Mouse (Mus musculus) brain, adult 2 months (tissue): ENCODE results near the gene Arf5.

Experiments
- DNase-seq: peaks from one replicate; pipeline ENCODE4 v3.0.0; 2011; ENCODE audit warnings: low read depth, low spot score

Arf5 gene

GRCm38 (mm10) chr6:28427096-28427839 is 3.9 kb downstream of the Arf5 start, which contains the start of gene Fscn3:
Gene Fscn3, plus strand, starts transcription at chr6:28427789.
- DNase-seq, result no peak

GRCm38 (mm10) chr6:28428290-28428689 is 4.9 kb downstream of the Arf5 start, which contains the start of gene Gcc1:
Gene Gcc1, minus strand, starts transcription at chr6:28428390.
- DNase-seq, result no peak

DNA sequence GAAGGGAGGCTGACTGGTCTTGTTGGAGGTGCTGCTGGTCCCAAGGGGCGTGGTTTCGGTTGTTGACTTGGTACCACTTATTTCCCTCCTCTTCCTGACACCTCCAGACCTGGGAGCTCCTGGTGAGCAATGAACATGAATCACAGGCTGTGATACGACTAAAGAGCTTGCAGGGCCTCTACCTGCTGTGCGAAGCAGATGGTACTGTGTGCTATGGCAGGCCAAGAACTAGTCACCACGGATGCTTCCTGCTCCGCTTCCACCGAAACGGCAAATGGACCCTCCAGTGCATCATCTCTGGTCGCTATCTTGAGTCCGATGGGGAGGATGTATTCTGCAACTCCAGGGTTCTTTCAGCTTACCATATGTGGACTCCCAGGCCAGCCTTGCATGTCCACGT is 6.5 kb downstream of the Arf5 start:
- DNase-seq, result peak; percentile 67

- no peak for DNase-seq
These were observed 7.6 kb downstream of the Arf5 start for GRCm38 (mm10) chr6:28430795-28431537.

DNA sequence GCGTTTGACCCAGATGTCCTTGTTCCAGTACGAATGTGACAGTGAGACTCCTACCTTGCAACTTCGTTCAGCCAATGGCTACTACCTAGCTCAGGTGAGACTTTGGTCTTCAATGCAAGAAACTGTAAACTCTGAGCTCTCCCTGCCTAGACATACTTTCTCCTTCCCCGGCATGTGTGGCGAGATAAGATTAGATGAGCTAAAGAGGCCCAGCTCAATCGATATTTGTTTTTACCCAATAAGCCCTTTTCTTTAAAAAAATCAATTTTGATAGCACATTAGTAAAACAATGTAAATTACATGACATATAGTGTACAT is 8.1 kb downstream of the Arf5 start:
- DNase-seq, result no peak

DNA sequence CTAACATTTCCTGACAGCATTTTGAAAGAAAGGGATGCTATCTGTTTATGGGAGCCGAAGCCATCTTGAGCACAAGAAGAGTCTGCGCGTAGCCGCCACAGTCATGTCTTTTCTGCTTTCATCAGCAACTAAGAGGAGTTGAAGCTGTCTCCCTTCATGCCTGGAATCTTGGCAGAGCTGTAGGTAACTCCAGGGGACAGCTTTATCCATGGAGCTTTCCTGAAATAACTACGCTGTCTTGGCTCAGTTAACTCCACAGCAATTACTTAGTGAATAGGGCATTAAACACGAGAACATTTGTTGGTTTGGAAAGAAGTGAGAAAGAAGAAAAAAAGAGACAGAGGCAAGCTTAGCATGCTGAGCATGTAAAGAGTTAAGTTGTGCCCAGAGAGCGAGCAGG is 24.6 kb downstream of the Arf5 start:
- peak; percentile 30 for DNase-seq

GRCm38 (mm10) chr6:28449253-28449652 is 25.9 kb downstream of the Arf5 start, which contains the start of gene Pax4:
Gene Pax4, minus strand, starts transcription at chr6:28449353.
- no peak for DNase-seq

GRCm38 (mm10) chr6:28450481-28450880 is 27.1 kb downstream of the Arf5 start:
- DNase-seq, result no peak

- no peak for DNase-seq
These were observed 27.6 kb downstream of the Arf5 start for GRCm38 (mm10) chr6:28450977-28451376.

DNA sequence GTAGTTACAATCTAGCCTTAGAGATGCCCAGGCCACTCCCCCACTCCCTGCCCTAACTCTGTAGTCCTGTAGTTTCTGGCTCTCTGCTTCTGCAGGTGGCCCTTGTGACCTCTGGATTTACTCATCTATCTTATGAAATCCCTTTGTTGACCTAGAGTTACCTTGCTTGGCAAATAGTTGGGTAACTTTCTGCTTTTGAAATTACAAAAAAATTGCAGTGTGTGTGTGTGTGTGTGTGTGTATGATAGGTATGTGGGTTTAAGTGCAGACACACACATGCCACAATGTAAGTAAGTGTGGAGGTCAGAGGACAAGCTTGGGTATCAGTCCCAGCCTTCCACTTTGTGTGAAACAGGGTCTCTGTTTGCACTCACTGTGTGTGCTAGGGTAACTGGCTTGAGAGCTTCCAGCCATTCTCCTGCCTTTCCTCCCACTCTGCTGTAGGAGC is 35.9 kb downstream of the Arf5 start:
- no peak for DNase-seq

DNA sequence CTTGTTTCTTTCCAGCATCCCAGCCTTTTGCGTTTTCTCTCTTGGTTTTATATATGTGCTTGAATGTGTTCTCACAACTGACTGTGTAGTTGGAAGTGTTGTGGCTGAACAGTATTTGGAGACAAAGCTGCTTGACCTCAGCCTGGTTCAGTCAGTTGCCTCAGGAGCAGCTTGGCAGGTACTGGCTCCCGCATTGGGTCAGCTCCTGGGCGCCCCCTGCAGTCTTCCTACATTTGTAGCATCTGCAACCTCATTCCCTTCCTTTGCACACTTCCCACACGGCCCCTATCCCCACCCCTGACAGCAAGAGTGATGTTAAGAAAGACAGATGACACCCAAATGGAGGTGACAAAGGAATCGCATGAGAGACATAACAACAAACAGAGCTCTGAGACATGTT is 37.2 kb downstream of the Arf5 start:
- DNase-seq, result peak; percentile 68

DNA sequence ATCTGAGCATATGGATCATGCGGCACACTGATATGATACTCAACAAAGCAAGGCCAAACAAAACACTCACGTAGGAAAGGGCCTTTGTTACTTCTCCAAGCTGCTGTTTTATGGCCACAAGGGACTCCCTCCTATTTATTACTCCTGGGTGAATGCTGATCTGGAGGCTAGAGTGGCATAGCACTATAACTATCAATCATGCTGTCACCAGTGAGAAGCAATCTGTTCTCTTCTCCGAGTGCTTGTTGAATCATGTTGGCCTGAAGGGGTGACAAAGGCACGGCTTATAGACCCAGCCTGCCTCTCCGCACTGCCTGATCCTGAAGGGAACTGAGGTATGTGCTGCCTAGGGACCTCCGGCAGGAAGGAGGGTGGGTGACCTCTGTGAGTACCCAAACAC is 41.3 kb downstream of the Arf5 start:
- DNase-seq, result no peak

DNA sequence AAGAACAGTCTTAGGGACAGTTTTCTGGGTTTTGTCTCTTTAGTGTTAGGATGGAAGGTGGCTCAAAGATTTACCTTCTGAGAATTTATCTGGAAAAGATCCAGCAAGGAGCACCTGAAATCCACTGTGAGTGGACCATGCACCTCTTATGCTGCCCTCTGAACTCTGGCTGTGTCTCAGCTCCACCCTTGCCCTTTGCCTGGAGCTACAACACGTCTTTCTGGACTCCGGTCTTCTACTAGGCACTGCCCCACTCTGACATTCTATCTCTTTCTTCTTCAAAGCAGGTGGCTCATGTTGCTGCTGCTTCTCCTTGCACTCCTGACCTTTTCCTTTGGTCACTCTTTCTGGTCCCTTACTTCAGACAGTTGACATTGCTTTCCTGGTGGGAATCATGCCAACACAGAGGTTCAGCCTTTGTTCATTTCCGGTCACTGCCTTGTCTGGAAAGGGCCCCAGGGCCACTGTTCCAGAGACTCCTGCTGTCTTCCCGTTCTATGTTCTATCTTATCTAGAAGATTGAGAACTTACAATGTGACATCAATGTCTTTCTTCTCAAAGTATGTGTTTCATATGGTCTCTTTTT is 46.8 kb downstream of the Arf5 start:
- DNase-seq, result no peak

DNA sequence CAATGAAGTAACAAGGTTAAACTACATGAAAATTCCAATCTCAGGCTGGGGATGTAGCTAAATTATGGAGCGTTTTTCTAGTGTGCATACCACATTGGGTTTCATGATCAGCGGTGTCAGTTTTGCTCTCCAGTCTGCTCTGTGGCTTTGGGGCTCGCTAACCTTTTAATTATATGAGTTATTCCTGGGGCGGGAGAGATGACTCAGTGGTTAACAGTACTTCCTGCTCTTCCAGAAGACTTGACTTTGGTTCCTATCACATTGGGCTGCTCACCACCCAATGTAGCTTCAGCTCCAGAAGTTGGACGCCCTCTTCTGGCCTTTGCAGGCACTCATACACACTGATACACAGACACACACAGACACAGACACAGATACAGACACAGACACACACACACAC is 47.3 kb downstream of the Arf5 start:
- DNase-seq, result no peak

DNA sequence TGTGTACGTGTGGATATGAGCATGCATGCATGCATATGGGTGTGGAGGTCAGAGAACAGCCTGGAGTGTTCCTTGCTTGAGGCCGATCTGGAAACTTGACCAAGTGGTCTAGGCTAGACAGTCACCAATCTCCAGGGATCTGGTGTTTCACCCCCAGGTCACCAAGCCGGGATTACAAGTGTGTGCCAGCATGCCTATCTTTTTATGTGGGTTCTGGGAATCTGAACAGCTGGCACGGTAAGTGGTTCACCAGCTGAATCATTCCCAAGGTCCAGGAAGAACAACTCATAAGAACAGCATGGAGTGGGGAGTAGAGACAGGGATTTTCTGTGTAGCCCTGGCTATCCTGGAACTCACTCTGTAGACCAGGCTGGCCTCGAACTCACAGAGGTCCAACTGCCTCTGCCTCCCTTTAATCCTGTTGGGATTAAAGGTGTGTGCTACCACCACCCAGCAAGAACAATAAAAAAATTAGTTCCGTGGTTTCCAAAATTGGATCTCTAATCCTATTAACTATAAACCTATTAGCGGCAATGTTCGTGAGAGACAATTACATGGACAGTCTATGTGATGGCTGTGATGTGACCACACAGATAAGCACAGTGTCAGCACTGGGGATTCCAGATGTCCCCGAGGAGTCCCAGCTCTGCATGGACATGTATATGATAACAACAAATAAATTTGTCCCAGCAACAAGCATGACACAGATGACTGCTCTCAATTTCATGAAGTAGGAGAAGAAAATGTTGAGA is 48.1 kb downstream of the Arf5 start:
- no peak for DNase-seq

GRCm38 (mm10) chr6:28474211-28474610 is 50.9 kb downstream of the Arf5 start:
- DNase-seq, result no peak

GRCm38 (mm10) chr6:28474839-28475238 is 51.5 kb downstream of the Arf5 start, which contains the start of gene Snd1:
Gene Snd1, plus strand, starts transcription at chr6:28475139.
- DNase-seq, result no peak
